Mouse (Mus musculus): Measurements from ENCODE around the gene Gramd1b. TPM values are rescaled to one million over a fixed set of nuclear protein-coding genes. Genes with fewer than 3 reads are reported as not detected.
A peak's percentile ranks its signal among the peaks of the same experiment; 100 is the strongest.

The Gramd1b gene
- total RNA-seq, 2 experiments from 2014 or later = 108 to 117 TPM

DNA sequence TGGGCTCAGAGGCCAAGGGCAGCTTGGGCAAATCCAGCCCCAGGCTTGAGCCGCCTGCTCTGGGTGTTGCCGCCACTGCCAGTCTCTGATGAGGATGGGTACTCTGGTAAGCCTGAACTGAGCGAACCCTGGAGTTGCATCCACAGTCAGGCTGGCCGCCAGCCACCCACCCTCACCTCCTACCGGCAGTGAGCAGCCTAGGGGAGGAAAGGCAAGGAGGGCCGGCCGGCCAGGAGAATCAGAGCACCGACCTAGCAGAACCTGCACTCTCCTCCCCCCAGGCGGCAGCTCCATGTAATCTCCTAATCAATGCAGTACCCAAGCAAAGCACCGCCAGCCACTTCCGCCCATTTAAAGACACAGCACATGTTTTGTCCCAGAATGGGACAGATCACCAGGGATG is 155.0 kb downstream of the Gramd1b start:
- peak; percentile 75 for DNase-seq
- intact Hi-C loops (cut with DNase I) = no loop called here

GRCm38 (mm10) chr9:40375518-40375917 is 155.7 kb downstream of the Gramd1b start:
- intact Hi-C loops (cut with DNase I) = no loop called here
- DNase-seq = no peak

- DNase-seq = no peak
- intact Hi-C loops (cut with DNase I) = no loop called here
These were observed 156.2 kb downstream of the Gramd1b start for GRCm38 (mm10) chr9:40374992-40375391.

GRCm38 (mm10) chr9:40374533-40374971 is 156.6 kb downstream of the Gramd1b start:
- intact Hi-C loops (cut with DNase I) = no loop called here

GRCm38 (mm10) chr9:40374052-40374451 is 157.1 kb downstream of the Gramd1b start:
- intact Hi-C loops (cut with DNase I) = no loop called here
- no peak for DNase-seq

More at GRCm38 (mm10) chr9:40374533-40374971, 156.6 kb downstream of the Gramd1b start:
- no peak for DNase-seq

DNA sequence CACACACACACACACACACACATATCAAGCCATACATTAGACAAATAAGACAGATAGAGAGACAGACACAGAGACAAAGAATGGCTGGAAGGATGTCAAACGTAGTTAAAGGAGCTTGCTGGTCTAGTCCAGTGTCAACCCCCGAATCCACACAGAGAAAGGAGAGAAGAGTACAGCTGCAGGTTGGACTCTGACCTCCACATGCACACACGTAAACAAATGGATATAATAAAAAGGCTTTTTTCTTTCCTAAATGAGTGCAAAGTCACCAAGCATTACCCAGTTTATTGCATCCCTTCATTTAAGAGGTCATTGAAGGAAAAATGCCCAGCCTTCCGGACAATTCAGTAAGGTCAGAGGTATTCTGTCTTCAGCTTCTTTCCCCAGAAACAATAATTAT is 161.0 kb downstream of the Gramd1b start:
- DNase-seq = no peak
- intact Hi-C loops (cut with DNase I) = no loop called here

DNA sequence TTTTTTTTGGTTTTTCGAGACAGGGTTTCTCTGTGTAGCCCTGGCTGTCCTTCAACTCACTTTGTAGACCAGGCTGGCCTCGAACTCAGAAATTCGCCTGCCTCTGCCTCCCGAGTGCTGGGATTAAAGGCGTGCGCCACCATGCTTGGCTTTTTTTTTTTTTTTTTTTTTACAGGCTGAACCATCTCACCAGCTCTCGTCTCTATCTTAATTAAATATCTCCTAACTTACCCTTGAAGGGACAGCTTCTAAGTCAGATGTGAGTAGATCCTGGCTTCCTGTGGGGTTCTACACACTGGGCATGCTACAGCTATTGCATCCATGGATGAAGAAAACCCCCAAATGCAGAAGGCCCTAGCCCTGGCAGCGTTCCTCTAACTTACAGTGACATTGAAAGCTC is 164.4 kb downstream of the Gramd1b start:
- intact Hi-C loops (cut with DNase I) = no loop called here

GRCm38 (mm10) chr9:40364312-40364711 is 166.9 kb downstream of the Gramd1b start:
- intact Hi-C loops (cut with DNase I) = no loop called here
- no peak for DNase-seq

More for the DNA sequence above, 164.4 kb downstream of the Gramd1b start:
- no peak for DNase-seq

- intact Hi-C loops (cut with DNase I) = no loop called here
- no peak for DNase-seq
These were observed 169.2 kb downstream of the Gramd1b start for GRCm38 (mm10) chr9:40361970-40362369.

GRCm38 (mm10) chr9:40358408-40358896 is 172.7 kb downstream of the Gramd1b start:
- peak; percentile 55 for DNase-seq
- intact Hi-C loops (cut with DNase I) = no loop called here

DNA sequence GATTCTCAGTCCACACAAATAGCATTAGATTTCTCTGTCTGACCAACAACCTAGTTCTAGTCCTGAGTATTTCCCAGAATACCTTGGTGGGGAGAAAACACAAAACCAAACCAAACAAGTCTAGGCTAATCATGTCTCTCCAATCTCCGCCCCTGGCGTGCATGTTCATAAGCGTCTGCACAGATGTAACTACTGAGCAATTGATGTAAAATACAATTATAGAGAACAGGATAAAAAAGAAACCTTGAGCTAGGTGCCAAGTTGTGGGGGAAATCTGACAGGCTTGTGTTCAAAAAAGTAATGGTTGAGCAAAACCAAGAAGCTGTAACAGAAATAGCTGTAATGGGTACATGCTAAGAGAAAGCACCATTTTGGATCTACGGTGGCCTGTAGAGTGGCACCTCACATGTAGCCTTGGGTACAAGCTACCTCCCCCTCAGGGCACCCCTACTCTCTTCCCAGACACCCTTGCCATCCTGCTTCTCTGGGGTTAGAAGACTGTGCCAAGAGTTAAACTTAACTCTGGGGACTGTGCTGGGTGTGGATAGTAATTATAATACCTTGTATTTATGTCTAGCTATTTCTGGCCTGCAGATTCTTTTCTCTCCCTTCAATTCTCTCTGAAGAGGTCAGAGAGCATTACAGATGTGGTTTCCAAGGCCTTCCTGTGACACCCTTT is 174.3 kb downstream of the Gramd1b start:
- no peak for DNase-seq
- intact Hi-C loops (cut with DNase I) = no loop called here

GRCm38 (mm10) chr9:40356368-40356767 is 174.8 kb downstream of the Gramd1b start:
- intact Hi-C loops (cut with DNase I) = no loop called here
- no peak for DNase-seq

- intact Hi-C loops (cut with DNase I) = no loop called here
- DNase-seq = no peak
These were observed 175.8 kb downstream of the Gramd1b start for GRCm38 (mm10) chr9:40355406-40355805.

GRCm38 (mm10) chr9:40353596-40353995 is 177.6 kb downstream of the Gramd1b start:
- intact Hi-C loops (cut with DNase I) = no loop called here
- DNase-seq = no peak

GRCm38 (mm10) chr9:40350640-40351039 is 180.5 kb downstream of the Gramd1b start:
- intact Hi-C loops (cut with DNase I) = no loop called here
- DNase-seq = peak; percentile 63

DNA sequence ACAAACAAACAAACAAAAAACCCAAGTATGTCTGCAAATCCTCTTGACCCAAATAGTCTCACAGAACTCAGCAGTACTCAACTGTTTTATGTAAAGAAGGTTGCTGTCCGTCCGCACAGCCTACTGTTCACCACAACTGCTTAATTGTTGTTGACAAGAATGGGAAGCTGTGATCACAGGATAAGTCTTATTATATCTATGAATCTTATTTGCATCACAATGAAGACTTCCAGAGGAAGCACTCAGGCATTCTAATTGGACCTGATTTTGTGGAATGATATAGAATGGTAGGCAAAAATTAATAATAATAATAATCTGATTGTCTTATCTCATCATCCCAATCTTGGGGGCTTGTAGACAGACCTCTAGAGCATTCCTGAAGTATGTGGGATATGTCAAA is 181.1 kb downstream of the Gramd1b start:
- intact Hi-C loops (cut with DNase I) = no loop called here
- no peak for DNase-seq

DNA sequence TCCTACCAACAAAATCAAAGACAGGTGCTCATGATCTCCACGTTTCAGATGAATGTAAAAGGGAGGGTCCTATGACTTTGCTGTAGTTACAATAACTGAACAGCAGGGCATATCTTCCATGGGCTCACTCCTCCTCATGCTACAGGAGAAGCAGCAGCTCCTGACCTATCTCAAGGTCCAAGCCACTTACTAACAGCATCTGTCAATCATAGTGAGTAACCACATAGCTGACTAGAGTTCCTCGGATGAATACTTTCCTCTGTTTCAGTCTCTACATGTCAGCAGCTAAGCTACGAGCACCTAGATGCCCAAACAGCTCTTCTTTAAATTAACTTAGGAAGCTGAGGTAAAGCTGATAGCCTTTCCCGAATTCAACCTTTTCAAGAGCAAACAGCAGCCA is 181.6 kb downstream of the Gramd1b start:
- no peak for DNase-seq
- intact Hi-C loops (cut with DNase I) = no loop called here

DNA sequence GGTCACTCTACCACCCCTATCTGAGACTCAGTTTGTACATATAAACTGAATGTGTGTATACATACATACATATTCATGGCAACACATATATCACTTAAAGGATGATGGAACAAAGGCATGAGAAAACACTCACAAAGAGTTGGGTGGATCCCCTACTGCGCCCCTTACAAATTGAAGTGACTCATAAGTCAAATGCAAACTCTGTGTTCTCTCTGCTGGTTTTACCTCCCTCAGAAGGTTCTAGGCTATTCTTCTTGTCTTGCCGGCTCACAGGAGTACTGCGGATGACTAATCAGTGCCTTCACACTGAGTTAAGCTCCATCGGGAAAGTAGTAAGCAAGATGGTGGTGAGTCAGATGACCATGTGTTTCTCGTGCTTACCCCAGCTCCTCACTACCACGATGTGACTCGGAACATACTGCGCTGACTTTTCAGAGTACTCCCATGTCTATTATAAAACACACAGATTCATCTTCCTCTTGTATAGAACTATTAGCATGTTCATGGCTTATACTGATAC is 182.4 kb downstream of the Gramd1b start:
- intact Hi-C loops (cut with DNase I) = no loop called here
- no peak for DNase-seq

GRCm38 (mm10) chr9:40346232-40346984 is 184.8 kb downstream of the Gramd1b start:
- intact Hi-C loops (cut with DNase I) = no loop called here
- peak; percentile 85 for DNase-seq

GRCm38 (mm10) chr9:40345493-40346231 is 185.5 kb downstream of the Gramd1b start:
- peak; percentile 61 for DNase-seq
- intact Hi-C loops (cut with DNase I) = no loop called here

Data from left cerebral cortex, postnatal 4 days (tissue).